Mouse (Mus musculus) left cerebral cortex, postnatal 10 days (tissue): ENCODE data around the gene Epb42. TPM values are rescaled to one million over a fixed set of nuclear protein-coding genes. Genes with fewer than 3 reads are reported as not detected.
"Not testable (repeated sequence)": the region's sequence is repeated elsewhere in the genome, so short reads cannot be mapped to it uniquely, and the experiment has no call there.

ENCODE experiments used
- DNase-seq, 2 experiments: peaks; one replicate each; pipeline ENCODE4 v3.0.0; 2021 to 2022; ENCODE audit warnings: low spot score in 2 of 2, mixed read lengths in 1 of 2; ENCODE audit errors: extremely low spot score in 1 of 2
- intact Hi-C: fragments of 180-260 bp; cut with DNase I; formaldehyde crosslinking; loops from one replicate; pipeline ENCODE4 v1.15.1; 2025
- total RNA-seq, 2 experiments: library from RNA; stranded (reverse); gene quantifications; 2 replicates each; pipeline ENCODE4 v1.2.3; 2021

Epb42 gene
- not detected for total RNA-seq

DNA sequence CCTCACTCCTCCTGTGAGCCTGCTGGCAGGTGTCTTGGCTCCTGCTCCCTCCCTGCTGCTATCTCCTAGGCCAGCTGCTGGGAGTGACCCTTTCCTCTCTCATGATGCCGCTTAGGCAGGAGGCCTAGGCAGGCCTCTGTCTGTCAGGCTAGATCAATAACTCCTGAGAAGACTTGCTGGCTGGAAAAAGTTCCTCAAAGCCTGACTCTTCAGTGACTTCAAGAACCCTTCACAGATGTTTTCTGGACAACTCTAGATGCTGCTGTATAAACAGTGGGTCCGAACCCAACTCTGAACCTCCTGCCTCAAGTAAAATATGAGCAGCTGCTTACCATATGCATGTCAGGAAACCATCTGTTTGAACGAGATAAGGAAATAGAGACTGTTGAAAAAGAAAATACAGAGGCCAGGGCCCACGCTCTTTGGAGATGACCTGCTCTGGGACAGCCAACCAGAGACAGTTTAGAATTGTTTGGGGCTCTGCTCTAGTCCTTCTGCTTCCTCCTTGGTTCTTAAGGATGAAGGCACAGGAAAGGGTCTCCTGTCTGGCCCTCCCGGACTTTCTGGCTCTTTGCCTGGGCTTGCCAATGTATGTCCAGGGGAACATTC lies at the start of gene Epb42:
Gene Epb42 (minus strand): TSS at position 340 of the 609 bp plus-strand sequence.
- intact Hi-C loops, result no loop called here
- no peak for DNase-seq

DNA sequence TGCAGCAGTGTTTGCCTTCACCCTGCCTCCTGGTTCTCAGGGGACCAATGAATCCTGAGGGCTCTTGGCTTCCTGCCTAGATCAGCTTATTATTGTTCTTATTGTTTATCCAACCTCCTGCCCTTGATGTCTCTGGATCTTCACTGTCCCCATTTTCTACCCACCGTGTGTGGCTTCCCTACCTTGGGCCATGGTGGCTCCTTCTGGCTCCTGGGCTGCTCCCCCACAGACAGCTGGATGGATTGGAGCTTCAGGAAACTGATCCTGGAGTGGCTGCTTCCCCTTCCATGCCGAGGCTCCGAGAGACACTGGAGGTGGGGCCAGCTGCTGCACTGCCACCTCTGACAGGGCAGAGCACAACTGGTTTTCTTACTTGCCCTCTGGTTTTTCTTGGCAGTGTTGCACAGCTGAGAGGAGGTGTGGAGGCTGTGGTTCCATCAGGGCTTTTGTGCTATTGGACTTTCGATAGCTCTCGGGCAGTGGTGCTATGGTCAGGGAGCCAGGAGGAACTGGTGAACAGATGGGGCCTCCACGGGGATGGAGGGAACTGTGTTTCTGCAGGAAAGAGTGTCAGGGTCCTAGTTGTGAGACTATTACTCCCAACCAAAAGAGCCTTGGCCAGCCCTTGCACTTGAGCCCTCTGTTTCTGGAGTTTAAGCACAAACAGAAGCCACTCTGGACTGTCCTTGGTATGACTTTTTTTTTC lies 48.8 kb upstream of the Epb42 start, which contains the start of gene Tgm5:
Gene Tgm5 (minus strand): TSS at position 362 of the 706 bp plus-strand sequence.
- intact Hi-C loops, result no loop called here
- no peak for DNase-seq

DNA sequence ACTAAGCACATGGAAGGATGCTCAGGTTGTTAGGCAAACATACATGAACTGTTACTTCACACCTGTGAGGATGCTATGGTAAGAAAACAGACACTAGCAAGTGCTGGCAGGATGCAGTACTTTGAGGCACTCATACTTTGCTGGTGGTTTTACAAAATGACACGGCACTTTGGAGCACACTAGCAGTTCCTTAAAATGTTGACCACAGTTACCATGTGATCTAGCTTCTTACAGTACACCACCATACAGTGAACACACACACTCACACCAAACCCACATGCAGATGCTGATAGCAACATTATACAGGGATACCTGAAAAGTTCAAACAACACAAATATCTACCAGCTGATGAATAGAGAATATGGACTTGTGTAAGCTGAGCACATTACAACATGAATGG lies 45.8 kb upstream of the Epb42 start:
- no peak for DNase-seq
- intact Hi-C loops, result loop anchor here (5.0 kb wide), 1 partner anchor 875 kb away; no protein-coding TSS in a partner anchor

GRCm38 (mm10) chr2:121074747-121075146 lies 37.9 kb upstream of the Epb42 start:
- DNase-seq, result no peak
- intact Hi-C loops, result no loop called here

GRCm38 (mm10) chr2:121071871-121072270 lies 35.0 kb upstream of the Epb42 start:
- intact Hi-C loops, result no loop called here
- no peak for DNase-seq

- no peak for DNase-seq
- intact Hi-C loops, result no loop called here
Observed at GRCm38 (mm10) chr2:121069506-121069905, 32.6 kb upstream of the Epb42 start.

GRCm38 (mm10) chr2:121067116-121067515 lies 30.2 kb upstream of the Epb42 start:
- DNase-seq, result no peak
- intact Hi-C loops, result no loop called here

DNA sequence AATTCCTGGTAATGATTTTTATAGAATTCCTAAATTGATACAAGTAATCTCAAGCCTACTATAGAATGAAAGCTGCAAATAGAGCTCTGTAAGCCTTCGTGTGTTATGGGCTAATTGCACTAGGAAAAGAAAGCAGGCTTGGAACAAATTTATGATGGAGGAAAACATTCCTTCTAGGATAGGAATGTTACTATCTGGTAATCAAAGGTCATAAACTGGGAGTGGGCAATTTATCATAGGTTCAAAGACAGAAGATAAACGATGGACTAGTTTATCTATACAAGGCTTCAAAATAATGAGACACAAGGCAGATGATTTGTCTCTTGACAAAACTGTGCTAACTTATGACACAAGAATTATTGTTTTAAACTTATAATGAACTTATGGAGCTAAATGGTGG lies 24.4 kb upstream of the Epb42 start:
- intact Hi-C loops, result no loop called here
- DNase-seq, result no peak

- intact Hi-C loops, result no loop called here
- no peak for DNase-seq
Observed at GRCm38 (mm10) chr2:121057997-121058396, 21.1 kb upstream of the Epb42 start.

DNA sequence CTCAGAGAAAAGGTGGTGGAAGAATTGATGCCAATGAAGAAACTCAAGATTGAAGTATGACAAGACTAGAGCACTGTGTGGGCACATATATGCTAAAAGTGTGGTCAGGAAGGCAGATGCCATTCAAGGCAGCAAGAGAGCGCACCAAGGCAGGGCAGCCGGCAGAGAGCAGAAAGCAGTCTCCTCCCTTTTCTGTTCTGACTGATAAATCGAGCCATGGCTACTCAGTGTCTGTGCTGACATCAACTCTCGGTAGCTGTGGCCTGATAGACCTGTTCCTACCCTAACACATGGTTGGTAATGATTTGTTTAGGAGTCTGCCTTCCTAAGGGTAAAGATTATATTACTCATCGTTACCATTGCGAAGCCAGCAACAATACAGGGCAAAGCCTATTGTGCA lies 19.0 kb upstream of the Epb42 start:
- intact Hi-C loops, result no loop called here
- DNase-seq, result no peak

- intact Hi-C loops, result no loop called here
- no peak for DNase-seq
Observed at GRCm38 (mm10) chr2:121054060-121054459, 17.2 kb upstream of the Epb42 start.

DNA sequence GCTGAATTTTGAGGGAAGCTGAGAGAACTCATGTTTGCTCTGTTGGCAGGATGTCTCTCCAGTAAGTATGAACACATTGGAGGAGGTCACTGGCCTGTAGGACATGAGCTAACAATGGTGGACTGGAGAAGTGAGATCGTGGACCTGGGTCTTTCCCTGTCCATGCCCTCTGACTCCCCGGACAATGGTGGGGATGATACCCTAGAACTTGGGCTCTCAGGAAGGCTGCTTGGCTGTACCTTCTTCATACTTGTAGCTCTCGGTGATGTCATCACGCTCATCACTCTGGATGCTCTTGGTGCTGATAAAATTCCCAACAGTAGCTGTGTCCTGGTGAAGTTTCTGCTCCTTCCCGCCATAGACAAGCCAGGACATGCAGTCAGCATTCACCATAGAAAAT lies 15.3 kb upstream of the Epb42 start:
- intact Hi-C loops, result no loop called here
- DNase-seq, result no peak

GRCm38 (mm10) chr2:121045653-121046052 lies 8.8 kb upstream of the Epb42 start:
- intact Hi-C loops, result no loop called here
- no peak for DNase-seq

DNA sequence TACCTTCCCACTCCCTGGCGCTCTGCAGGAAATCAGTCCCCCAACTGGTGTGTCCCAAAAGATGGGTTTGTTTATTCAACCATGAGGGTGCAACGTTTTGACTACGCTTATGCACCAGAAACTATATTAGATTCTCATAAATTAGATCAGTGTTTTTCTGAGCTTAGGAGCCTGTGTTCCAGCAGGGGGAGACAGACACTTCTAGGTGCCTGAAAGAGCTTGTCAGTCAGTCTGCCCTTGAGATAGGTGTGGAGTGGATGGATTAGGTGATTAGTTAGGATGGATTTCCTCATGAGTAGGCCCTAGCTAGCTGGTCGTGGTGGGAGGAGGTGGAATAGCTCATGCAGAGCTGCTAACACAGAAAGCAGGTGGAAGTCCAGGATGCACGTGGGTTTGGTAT lies 4.2 kb upstream of the Epb42 start:
- intact Hi-C loops, result loop anchor here (2.0 to 5.0 kb wide), 2 partner anchors 62 to 81 kb away; no protein-coding TSS in a partner anchor
- DNase-seq, result peak; percentile 12 to 26

DNA sequence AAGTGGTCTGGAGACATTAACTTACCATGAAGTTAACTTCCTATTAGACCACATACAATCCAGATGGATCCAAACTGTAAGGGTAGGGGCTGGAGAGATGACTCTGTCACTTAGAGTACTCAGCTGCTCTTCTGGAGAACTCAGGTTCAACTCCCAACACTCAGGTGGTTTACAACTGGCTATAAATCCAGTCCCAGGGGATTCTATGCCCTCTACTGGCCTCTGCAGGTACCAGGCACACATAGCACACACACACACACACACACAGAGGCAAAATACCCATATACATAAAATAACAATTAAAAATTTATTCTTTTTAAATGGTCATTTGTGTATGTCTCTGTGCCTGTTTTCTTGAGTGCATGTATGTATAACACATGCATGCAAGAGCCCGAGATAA lies 2.5 kb upstream of the Epb42 start:
- intact Hi-C loops, result no loop called here

GRCm38 (mm10) chr2:121038851-121039250 lies 2.0 kb upstream of the Epb42 start:
- intact Hi-C loops, DNase-seq: not testable (repeated sequence)

More for the DNA sequence above, 2.5 kb upstream of the Epb42 start:
- no peak for DNase-seq

GRCm38 (mm10) chr2:121022918-121023317 lies 14.0 kb downstream of the Epb42 start:
- DNase-seq, result no peak
- intact Hi-C loops, result no loop called here

- no peak for DNase-seq
- intact Hi-C loops, result no loop called here
Observed at GRCm38 (mm10) chr2:121017151-121017550, 19.7 kb downstream of the Epb42 start.

DNA sequence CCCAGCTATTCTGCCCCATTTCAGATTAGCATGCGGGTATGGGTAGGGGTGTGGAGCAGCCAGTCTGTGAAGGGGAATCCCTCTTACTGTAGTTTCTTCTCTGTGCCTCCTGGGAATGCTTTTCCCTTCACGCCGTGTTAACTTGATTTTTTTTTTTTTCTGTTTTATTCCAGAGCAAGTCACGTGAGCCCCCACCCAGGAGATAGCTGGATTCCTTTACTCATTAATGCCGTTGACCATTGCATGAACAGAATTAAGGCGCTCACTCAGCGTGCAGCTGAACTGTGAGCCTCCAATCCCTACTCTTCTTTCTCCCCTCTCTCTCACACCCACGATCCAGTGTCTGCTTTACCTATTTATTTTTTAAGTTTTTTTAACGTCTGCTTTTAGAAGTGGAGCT lies 20.6 kb downstream of the Epb42 start:
- no peak for DNase-seq
- intact Hi-C loops, result no loop called here

DNA sequence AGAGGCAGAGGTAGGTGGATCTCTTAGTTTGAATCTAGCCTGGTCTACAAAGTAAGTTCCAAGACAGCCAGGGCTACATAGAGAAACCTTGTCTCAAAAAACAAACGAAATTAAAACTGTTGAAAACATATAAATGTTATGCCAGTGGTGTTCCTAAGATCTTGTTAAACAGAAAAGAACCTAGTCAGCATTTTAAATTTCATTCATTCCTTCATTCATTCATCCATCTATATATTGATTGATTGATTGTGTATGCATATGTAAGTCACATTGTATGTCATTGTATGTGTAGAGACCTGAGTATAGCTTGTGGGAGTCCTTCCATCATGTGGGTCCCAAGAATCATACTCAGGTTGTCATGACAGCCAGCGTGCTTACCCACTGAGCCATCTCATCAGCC lies 21.4 kb downstream of the Epb42 start:
- no peak for DNase-seq

More for the DNA sequence above, 21.4 kb downstream of the Epb42 start:
- intact Hi-C loops, result no loop called here
